Mouse (Mus musculus) megakaryocyte, adult 5-6 weeks (primary cell): ENCODE data around the gene Rapgefl1. TPM values are rescaled to one million over a fixed set of nuclear protein-coding genes. Genes with fewer than 3 reads are reported as not detected.

Experiments used
- ATAC-seq: 2 replicates; pipeline ENCODE4 v1.8.0; 2016; ENCODE audit warnings: mild to moderate bottlenecking, inconsistent platforms; ENCODE audit not compliant: poor library complexity, severe bottlenecking
- total RNA-seq, 2 experiments: library from RNA; stranded (forward) in 1 of 2; stranded (reverse) in 1 of 2; fragments of 153-499, 151-499 nt in 1 of 2; fragments of 221-1000, 200-1000 nt in 1 of 2; gene quantifications; 2 replicates each; pipeline versions ENCODE4 v1.2.3 to v1.2.4; 2015 to 2017

The Rapgefl1 gene
- total RNA-seq, 2 experiments from 2014 or later: 0.49 to 0.51 TPM

GRCm38 (mm10) chr11:98850100-98851093 is 13.8 kb downstream of the Rapgefl1 start:
- ATAC-seq: no peak

GRCm38 (mm10) chr11:98854116-98854515 is 17.5 kb downstream of the Rapgefl1 start:
- ATAC-seq: no peak

- ATAC-seq: no peak
Measured at GRCm38 (mm10) chr11:98854659-98855058, 18.1 kb downstream of the Rapgefl1 start.

- ATAC-seq: peak; percentile 62
Measured at GRCm38 (mm10) chr11:98858759-98859731, 22.5 kb downstream of the Rapgefl1 start.

- peak; percentile 100 for ATAC-seq
Measured at GRCm38 (mm10) chr11:98863028-98863750, 26.6 kb downstream of the Rapgefl1 start, which contains the start of gene Wipf2. Wipf2 (plus strand) TSS chr11:98863638.

GRCm38 (mm10) chr11:98863751-98864429 is 27.3 kb downstream of the Rapgefl1 start:
- ATAC-seq: peak; percentile 21

GRCm38 (mm10) chr11:98867293-98867692 is 30.7 kb downstream of the Rapgefl1 start:
- ATAC-seq: no peak

GRCm38 (mm10) chr11:98869906-98870305 is 33.3 kb downstream of the Rapgefl1 start:
- no peak for ATAC-seq

GRCm38 (mm10) chr11:98870791-98871190 is 34.2 kb downstream of the Rapgefl1 start:
- no peak for ATAC-seq

- no peak for ATAC-seq
Measured at GRCm38 (mm10) chr11:98871416-98871815, 34.8 kb downstream of the Rapgefl1 start.

GRCm38 (mm10) chr11:98872040-98872439 is 35.5 kb downstream of the Rapgefl1 start:
- ATAC-seq: no peak

- no peak for ATAC-seq
Measured at GRCm38 (mm10) chr11:98873900-98874299, 37.3 kb downstream of the Rapgefl1 start.

GRCm38 (mm10) chr11:98877001-98877400 is 40.4 kb downstream of the Rapgefl1 start:
- ATAC-seq: no peak

- ATAC-seq: no peak
Measured at GRCm38 (mm10) chr11:98887703-98888102, 51.1 kb downstream of the Rapgefl1 start.

GRCm38 (mm10) chr11:98889077-98889476 is 52.5 kb downstream of the Rapgefl1 start:
- ATAC-seq: peak; percentile 93

- ATAC-seq: no peak
Measured at GRCm38 (mm10) chr11:98889977-98890376, 53.4 kb downstream of the Rapgefl1 start.

- no peak for ATAC-seq
Measured at GRCm38 (mm10) chr11:98892426-98892825, 55.8 kb downstream of the Rapgefl1 start.

- ATAC-seq: peak; percentile 81
Measured at GRCm38 (mm10) chr11:98900529-98901125, 64.0 kb downstream of the Rapgefl1 start.

GRCm38 (mm10) chr11:98902621-98903245 is 66.1 kb downstream of the Rapgefl1 start:
- ATAC-seq: no peak
